Mouse (Mus musculus) lung, postnatal 0 days (tissue): ENCODE measurements around the gene Rtn1. TPM values are rescaled to one million over a fixed set of nuclear protein-coding genes. Genes with fewer than 3 reads are reported as not detected.

Experiments
- ATAC-seq: fragments of 200-750 bp; cut with Nextera tagmentation; 2 replicates; pipeline ENCODE4 v1.8.0; 2017; ENCODE audit warnings: moderate library complexity
- DNase-seq: peaks from one replicate; pipeline ENCODE4 v3.0.0-alpha.2; 2016; ENCODE audit warnings: low spot score
- H3K27ac ChIP-seq: fragments of 300-500 bp; sonication (generic); 2 replicates; pipeline ENCODE4 v1.5.1; 2014; ENCODE audit warnings: antibody characterized with exemption, mild to moderate bottlenecking, low read length, mixed read lengths
- H3K27me3 ChIP-seq: fragments of 300-500 bp; sonication (generic); replicated peaks from 2 replicates; pipeline ENCODE4 v1.6.1; 2014; ENCODE audit warnings: low read length, mixed read lengths; ENCODE audit not compliant: insufficient read depth
- H3K36me3 ChIP-seq: fragments of 300-500 bp; sonication (generic); 2 replicates; pipeline ENCODE4 v1.6.1; 2014; ENCODE audit warnings: low read length, mixed read lengths; ENCODE audit not compliant: insufficient read depth
- H3K4me1 ChIP-seq: fragments of 300-500 bp; sonication (generic); 2 replicates; pipeline ENCODE4 v1.6.1; 2014; ENCODE audit warnings: antibody characterized with exemption, low read depth, low read length, mixed read lengths; ENCODE audit not compliant: insufficient read depth
- H3K4me2 ChIP-seq: fragments of 300-500 bp; sonication (generic); replicated peaks from 2 replicates; pipeline ENCODE4 v1.6.1; 2014; ENCODE audit warnings: low read depth, mild to moderate bottlenecking, low read length, moderate library complexity, mixed read lengths
- H3K4me3 ChIP-seq: fragments of 300-500 bp; sonication (generic); 2 replicates; pipeline ENCODE4 v1.5.1; 2014; ENCODE audit warnings: low read depth, low read length
- H3K9ac ChIP-seq: fragments of 300-500 bp; sonication (generic); replicated peaks from 2 replicates; pipeline ENCODE4 v1.6.1; 2014; ENCODE audit warnings: low read depth, mild to moderate bottlenecking
- H3K9me3 ChIP-seq: fragments of 300-500 bp; sonication (generic); 2 replicates; pipeline ENCODE4 v1.6.1; 2016; ENCODE audit warnings: low read length, mixed read lengths
- CTCF ChIP-seq: IDR thresholded peaks from 2 replicates; pipeline ENCODE4 v1.5.1; 2016; ENCODE audit warnings: antibody characterized with exemption, mild to moderate bottlenecking
- EP300 ChIP-seq: IDR thresholded peaks from 2 replicates; pipeline ENCODE4 v1.6.1; 2016; ENCODE audit warnings: antibody characterized with exemption, mild to moderate bottlenecking, control low read depth
- WGBS: fragments of 180-500 bp; shearing (Covaris S2); extraction: QIAGEN DNeasy Blood & Tissue Kit; methylation state at CpG from one replicate; pipeline ENCODE4 v1.1.7; 2014; 5-methylcytosine and 5-hydroxymethylcytosine counted together
- polyA plus RNA-seq: library from polyadenylated mRNA; unstranded; fragments of >200 nt; fragmentation: Nextera tagmentation; extraction: Ambion mirVana; gene quantifications from 2 replicates; pipeline ENCODE4 v1.2.1, GENCODE M21; 2015

The Rtn1 gene
- polyA plus RNA-seq, 1 experiment from 2014 or later, result 12.2 TPM

DNA sequence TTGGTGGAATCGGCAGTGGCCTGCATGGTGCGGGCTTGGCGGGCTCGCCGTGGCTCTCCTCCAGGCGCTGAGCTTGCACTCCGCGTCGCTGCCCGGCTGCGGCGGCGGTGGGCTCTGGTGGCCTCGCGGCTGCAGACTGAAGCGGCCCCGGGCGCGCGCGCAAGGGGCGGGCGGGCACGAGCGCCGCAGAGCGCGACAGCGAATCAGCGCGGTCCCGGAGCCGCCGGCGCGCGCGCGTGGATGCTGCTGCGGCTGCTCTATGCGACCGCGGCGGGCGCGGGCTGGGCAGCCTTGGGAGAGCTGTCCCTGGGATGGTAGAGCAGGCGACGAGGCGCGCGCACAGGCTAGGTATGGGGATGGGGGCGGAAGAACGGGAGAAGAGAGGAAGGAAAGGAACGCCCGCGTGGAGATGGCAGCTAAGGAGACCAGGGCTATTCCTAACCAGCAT lies 172.3 kb downstream of the Rtn1 start:
- ATAC-seq, result peak; percentile 84
- under 1% methylated on average over 53 of the region's 56 CpGs for WGBS
- H3K4me2 ChIP-seq, result peak overlapping the region; percentile 83
- peak overlapping the region; percentile 39 for H3K4me3 ChIP-seq
- TF ChIP-seq CTCF (no peak), EP300 (no peak)
- no peak overlapping the region for H3K27ac ChIP-seq
- H3K4me1 ChIP-seq, result no peaks in the 10 kb centered on the region
- H3K36me3 ChIP-seq, result no peaks in the 10 kb centered on the region
- H3K27me3 ChIP-seq, result no peaks in the 10 kb centered on the region
- no peak overlapping the region for H3K9ac ChIP-seq
- peak; percentile 51 for DNase-seq
- H3K9me3 ChIP-seq, result no peaks in the 10 kb centered on the region

DNA sequence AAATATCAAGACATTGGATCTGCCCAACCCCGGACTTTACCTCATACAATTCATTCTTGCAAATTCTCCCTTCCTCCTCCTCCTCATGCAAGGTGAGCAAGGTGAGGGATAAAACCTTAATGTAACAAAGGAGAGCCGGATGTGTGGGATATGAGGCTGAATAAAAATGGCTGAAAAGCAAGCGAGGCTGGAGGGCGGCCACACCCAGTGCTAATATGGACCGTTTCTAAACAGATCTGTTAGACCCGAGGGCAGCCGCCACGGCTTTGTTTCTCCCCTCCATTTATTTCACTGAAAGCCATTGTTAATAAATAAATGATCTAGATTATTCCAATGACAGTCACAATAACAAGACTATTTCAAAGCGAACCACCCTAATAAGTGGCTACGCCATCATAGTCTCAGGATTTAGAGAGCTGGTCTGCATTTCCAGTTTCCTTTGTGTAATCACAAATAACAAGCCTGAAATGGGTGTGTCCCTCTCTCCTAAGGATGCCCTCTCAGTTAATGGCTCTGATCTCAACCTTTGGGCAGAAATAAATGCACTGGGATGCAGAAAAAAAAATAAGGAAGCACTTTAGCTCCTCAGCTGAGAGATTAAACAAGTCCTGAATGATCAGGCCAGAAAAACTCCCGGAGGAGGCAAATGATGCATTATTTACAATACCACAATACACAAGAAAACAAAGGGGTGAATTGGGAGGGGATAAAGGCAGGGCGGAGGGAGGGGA lies 173.1 kb downstream of the Rtn1 start:
- 50% methylated on average over 12 of the region's 12 CpGs for WGBS
- Histone ChIP-seq H3K9ac (no peak overlapping the region), H3K4me1 (no peaks in the 10 kb centered on the region), H3K27me3 (no peaks in the 10 kb centered on the region), H3K36me3 (no peaks in the 10 kb centered on the region), H3K9me3 (no peaks in the 10 kb centered on the region), H3K4me2 (peak overlapping the region; percentile 83; the same call in 1 of the 2 replicates), H3K4me3 (peak overlapping the region; percentile 39), H3K27ac (no peak overlapping the region)
- TF ChIP-seq CTCF (no peak), EP300 (no peak)
- no peak for ATAC-seq
- DNase-seq, result no peak

DNA sequence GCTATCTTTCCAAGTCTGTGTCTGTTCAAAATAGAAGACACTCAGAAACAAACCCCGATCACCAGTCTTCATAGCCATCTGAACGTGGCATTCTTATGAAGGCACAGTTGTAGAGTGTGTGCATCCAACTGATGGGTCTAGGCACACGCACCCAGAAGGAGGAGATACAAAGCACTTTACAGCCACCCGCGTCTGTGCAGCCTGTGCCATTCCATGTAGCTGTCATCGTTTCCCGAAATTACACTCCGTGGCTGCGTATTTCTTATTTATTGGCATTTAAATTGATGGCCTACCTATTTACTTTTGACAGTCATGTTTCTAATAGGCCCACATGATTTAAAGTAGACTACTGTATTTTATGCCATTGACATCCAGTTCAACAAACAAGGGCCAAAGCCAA lies 173.9 kb downstream of the Rtn1 start:
- TF ChIP-seq CTCF (no peak), EP300 (no peak)
- H3K27me3 ChIP-seq, result no peaks in the 10 kb centered on the region

DNA sequence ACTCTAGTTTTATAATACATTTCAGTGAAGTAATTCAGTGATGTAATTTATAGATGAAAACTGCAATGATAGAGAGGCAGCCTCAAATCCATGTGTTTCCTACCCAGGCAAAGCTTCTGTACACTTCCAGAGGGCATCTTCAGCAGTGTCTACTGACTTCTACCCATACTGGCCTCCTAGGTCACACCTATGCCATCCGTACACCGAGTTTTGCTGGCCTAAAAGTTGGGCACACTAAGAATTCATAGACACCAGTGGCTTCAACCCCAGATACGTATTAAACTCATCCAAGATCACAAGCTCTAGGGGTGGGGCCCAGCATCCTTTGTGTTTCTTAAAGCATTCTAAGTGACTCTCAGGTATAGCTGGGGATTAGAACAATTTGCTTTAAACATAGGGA lies 174.7 kb downstream of the Rtn1 start:
- Histone ChIP-seq H3K27me3 (no peaks in the 10 kb centered on the region), H3K4me1 (no peaks in the 10 kb centered on the region), H3K9ac (no peak overlapping the region), H3K4me3 (no peak overlapping the region), H3K36me3 (no peaks in the 10 kb centered on the region), H3K4me2 (no peak overlapping the region), H3K27ac (no peak overlapping the region), H3K9me3 (no peaks in the 10 kb centered on the region)
- no peak for DNase-seq
- 89% methylated on average over 3 of the region's 3 CpGs for WGBS
- TF ChIP-seq EP300, result no peak
- TF ChIP-seq CTCF, result no peak
- ATAC-seq, result no peak

More for the DNA sequence above, 173.9 kb downstream of the Rtn1 start:
- Histone ChIP-seq H3K36me3 (no peaks in the 10 kb centered on the region), H3K9ac (no peak overlapping the region), H3K4me3 (no peak overlapping the region), H3K4me2 (no peak overlapping the region), H3K9me3 (no peaks in the 10 kb centered on the region), H3K4me1 (no peaks in the 10 kb centered on the region), H3K27ac (no peak overlapping the region)
- WGBS, result 97% methylated on average over 9 of the region's 9 CpGs
- ATAC-seq (no peak), DNase-seq (no peak)

DNA sequence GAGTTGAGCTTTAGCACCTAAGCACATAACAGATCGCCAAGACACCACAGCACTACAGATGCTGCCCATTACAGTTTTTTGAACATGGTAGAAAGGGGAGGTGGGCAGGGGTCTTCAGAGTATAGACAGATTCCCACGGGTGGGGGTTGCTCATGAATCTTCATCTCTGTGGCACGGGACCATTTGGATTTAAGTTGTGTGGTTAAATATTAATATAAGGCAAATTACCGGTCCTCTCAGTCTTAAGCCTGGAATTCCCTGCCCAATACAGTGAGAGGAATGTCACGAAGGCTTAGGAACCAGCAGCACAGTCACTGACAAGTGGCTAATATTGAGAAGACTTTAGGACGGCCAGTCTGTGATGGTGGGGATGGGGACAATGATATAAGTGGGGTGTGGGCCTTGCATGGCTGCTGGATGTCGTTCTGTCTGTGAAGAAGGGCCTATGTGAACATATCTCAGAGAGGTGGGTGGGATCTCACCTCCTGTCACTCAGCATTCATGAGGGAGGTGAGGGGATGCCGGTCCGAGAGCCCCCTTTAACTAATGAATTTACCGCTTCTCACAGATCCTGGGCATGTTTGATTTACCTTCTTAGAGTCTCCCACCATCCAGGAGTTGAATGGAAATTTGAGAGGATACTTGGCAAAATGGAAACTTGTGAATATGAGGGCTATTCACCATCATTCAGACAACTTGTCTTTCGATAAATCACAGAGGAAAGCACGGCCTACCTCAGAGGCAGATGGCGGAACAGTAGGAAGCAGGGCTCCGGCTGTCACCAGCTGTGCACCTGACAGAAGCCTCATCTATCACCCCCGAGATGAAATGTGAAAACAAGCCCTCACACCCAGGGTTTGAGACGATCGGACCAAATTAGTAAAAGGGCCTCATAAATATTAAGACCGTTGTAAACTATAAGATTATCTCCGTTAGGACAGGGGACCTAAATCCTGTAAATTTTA lies 175.7 kb downstream of the Rtn1 start:
- 77% methylated on average over 19 of the region's 19 CpGs for WGBS
- Histone ChIP-seq H3K27ac (no peak overlapping the region), H3K4me1 (no peaks in the 10 kb centered on the region), H3K4me3 (no peak overlapping the region), H3K4me2 (no peak overlapping the region), H3K9ac (no peak overlapping the region), H3K27me3 (no peaks in the 10 kb centered on the region), H3K9me3 (no peaks in the 10 kb centered on the region), H3K36me3 (no peaks in the 10 kb centered on the region)
- no peak for TF ChIP-seq EP300
- TF ChIP-seq CTCF, result no peak
- ATAC-seq, result no peak
- DNase-seq, result no peak

DNA sequence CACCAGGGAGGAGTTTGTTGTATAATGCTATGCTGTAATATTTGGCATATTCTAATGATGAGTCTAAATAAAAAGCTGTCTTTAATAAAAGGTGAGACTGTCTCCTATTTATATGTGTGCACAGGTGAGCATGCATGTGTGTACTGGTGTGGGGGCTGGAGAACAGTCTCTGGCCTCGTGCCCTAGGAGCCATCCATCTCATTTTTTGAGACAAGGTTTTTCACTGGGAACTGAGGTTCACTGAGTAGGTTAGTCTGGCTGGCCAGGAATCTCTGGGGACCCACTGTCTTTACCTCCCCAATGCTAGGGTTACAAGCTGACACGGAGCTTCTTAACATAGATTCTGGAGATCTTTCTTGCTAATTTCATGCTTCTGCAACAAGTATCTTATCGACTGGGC lies 176.7 kb downstream of the Rtn1 start:
- Histone ChIP-seq H3K27me3 (no peaks in the 10 kb centered on the region), H3K4me1 (no peaks in the 10 kb centered on the region), H3K36me3 (no peaks in the 10 kb centered on the region), H3K4me3 (no peak overlapping the region), H3K9me3 (no peaks in the 10 kb centered on the region), H3K9ac (no peak overlapping the region), H3K27ac (no peak overlapping the region), H3K4me2 (no peak overlapping the region)
- WGBS, result 84% methylated on average over 3 of the region's 3 CpGs
- ATAC-seq (no peak), DNase-seq (no peak)
- TF ChIP-seq CTCF (no peak), EP300 (no peak)
